Mouse (Mus musculus): ENCODE data around the gene Gm3415.
"Not testable (repeated sequence)": the region's sequence is repeated elsewhere in the genome, so short reads cannot be mapped to it uniquely, and the experiment has no call there.

Gm3415 gene

DNA sequence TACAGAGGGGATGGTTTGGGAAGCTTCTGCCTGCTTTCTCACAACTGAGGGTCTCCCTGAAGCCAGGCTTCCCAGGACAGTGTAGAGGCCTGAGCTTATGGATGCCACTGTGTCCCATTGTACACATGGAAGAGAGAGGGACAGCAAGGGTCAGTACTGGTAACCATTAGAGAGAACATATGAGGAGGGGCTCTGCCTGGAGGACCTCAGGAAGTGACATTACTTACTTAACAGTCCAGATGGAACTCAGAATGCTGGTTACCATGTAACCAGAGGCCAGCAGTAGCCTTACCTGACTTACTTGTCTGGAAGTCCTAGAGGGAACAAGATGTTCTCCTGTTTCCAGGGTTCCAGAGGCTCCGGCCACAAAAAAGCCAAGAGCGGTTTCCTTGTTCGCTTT is at the start of gene Gm3415:
Gene Gm3415 (plus strand): TSS at position 301 of the 400 bp plus-strand sequence.
- DNase-seq (ENCODE audit: low read depth, low spot score) = not testable (repeated sequence)

GRCm38 (mm10) chr5:146513823-146514222 is 42.1 kb upstream of the Gm3415 start, which contains the start of gene Gm3402:
Gene Gm3402 (plus strand): TSS chr5:146514123.
- DNase-seq (ENCODE audit: low read depth, low spot score) = not testable (repeated sequence)

GRCm38 (mm10) chr5:146525501-146525900 is 30.4 kb upstream of the Gm3415 start, which contains the start of gene Gm3404:
Gene Gm3404 (plus strand): TSS chr5:146525801.
- DNase-seq (ENCODE audit: low read depth, low spot score) = not testable (repeated sequence)

GRCm38 (mm10) chr5:146537347-146537746 is 18.6 kb upstream of the Gm3415 start, which contains the start of gene Gm3409:
Gene Gm3409 (plus strand): TSS chr5:146537647.
- DNase-seq (ENCODE audit: low read depth, low spot score) = not testable (repeated sequence)

GRCm38 (mm10) chr5:146564259-146564658 is 8.3 kb downstream of the Gm3415 start:
- no peak for DNase-seq (ENCODE audit: low read depth, low spot score)

GRCm38 (mm10) chr5:146567054-146567453 is 11.1 kb downstream of the Gm3415 start:
- no peak for DNase-seq (ENCODE audit: low read depth, low spot score)

- not testable (repeated sequence) for DNase-seq (ENCODE audit: low read depth, low spot score)
These were observed 14.2 kb downstream of the Gm3415 start for GRCm38 (mm10) chr5:146570179-146570578.

- DNase-seq (ENCODE audit: low read depth, low spot score) = not testable (repeated sequence)
These were observed 16.1 kb downstream of the Gm3415 start for GRCm38 (mm10) chr5:146571830-146572734.

- DNase-seq (ENCODE audit: low read depth, low spot score) = not testable (repeated sequence)
These were observed 16.8 kb downstream of the Gm3415 start for GRCm38 (mm10) chr5:146572735-146573042.

GRCm38 (mm10) chr5:146576668-146577067 is 20.7 kb downstream of the Gm3415 start:
- no peak for DNase-seq (ENCODE audit: low read depth, low spot score)

GRCm38 (mm10) chr5:146584156-146584477 is 28.2 kb downstream of the Gm3415 start:
- DNase-seq (ENCODE audit: low read depth, low spot score) = no peak

- DNase-seq (ENCODE audit: low read depth, low spot score) = no peak
These were observed 28.8 kb downstream of the Gm3415 start, which contains the start of gene Gpr12 for GRCm38 (mm10) chr5:146584478-146585306. Gene Gpr12 (minus strand): TSS chr5:146585239.

GRCm38 (mm10) chr5:146585307-146585651 is 29.3 kb downstream of the Gm3415 start:
- DNase-seq (ENCODE audit: low read depth, low spot score) = no peak

- no peak for DNase-seq (ENCODE audit: low read depth, low spot score)
These were observed 30.6 kb downstream of the Gm3415 start for GRCm38 (mm10) chr5:146586357-146587070.

- no peak for DNase-seq (ENCODE audit: low read depth, low spot score)
These were observed 35.1 kb downstream of the Gm3415 start for GRCm38 (mm10) chr5:146590987-146591386.

- no peak for DNase-seq (ENCODE audit: low read depth, low spot score)
These were observed 35.7 kb downstream of the Gm3415 start for GRCm38 (mm10) chr5:146591636-146592035.

DNA sequence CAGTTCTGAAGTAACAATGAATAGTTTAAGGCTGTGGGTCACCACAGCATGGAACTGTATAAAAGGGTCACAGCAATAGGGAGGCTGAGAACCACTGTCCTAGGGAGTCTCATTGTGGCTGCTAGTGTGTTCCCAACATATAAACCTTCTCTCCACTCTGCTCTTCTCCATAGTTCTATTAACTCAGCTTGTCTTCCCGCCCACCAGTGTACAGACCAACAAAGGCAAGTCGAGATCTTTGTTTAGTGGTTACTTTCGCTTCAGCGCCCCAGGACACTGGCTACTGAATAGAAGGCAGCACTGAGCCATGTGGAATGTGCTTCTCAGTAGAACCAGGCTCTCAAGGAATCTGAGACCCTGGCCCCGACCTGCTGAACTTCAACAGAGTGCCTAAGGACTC is 36.6 kb downstream of the Gm3415 start:
- no peak for DNase-seq (ENCODE audit: low read depth, low spot score)

- no peak for DNase-seq (ENCODE audit: low read depth, low spot score)
These were observed 40.9 kb downstream of the Gm3415 start for GRCm38 (mm10) chr5:146596612-146597502.

DNA sequence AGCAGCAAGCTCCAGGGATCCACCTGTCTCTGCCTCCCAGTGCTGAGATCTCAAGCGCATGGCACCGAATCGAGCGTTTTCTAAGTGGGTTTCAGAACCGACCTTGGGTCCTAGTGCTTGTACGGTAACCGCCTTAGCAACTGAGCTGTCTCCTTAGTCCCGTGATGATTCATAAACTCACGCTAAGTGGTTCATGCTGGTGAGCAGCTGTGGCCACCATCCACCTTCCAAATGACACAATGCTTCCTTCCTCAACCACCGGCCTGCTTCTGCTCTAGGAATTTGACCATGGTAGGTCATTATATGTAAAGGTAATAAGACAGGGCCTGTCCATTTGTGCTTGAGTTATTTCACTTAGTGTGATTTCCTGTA is 41.6 kb downstream of the Gm3415 start:
- no peak for DNase-seq (ENCODE audit: low read depth, low spot score)

- no peak for DNase-seq (ENCODE audit: low read depth, low spot score)
These were observed 42.5 kb downstream of the Gm3415 start for GRCm38 (mm10) chr5:146598215-146599119.
